Comparison of ENCODE assay signal across 11 mouse cellular contexts in genomic region chr17:77200671-77201070, GRCm38 (mm10).
"Had no signal": no experiment of that assay in that cellular context is flagged by ENCODE, and none has a peak within 500 bp of the region (broad histone marks: within the 10 kb centered on the region; RNA-seq: fewer than 3 reads in every experiment).

No protein-coding gene starts in this region.

- H3K4me1 ChIP-seq: liver, embryonic 13.5 days; lung, embryonic 15.5 days; midbrain, embryonic 12.5 days had no signal

- H3K27me3 ChIP-seq: liver, embryonic 13.5 days; lung, embryonic 15.5 days; midbrain, embryonic 12.5 days had no signal

- DNase-seq: kidney, adult 9 months; kidney, postnatal 36 days; liver; liver, embryonic 13.5 days; liver, postnatal 0 days; right cerebral cortex, postnatal 14 days; thymus, postnatal 4 days had no signal

- H3K36me3 ChIP-seq: liver, embryonic 13.5 days; lung, embryonic 15.5 days; midbrain, embryonic 12.5 days had no signal

- ATAC-seq: liver, postnatal 0 days; midbrain, embryonic 16.5 days had no signal

- H3K9ac ChIP-seq: liver, embryonic 13.5 days; liver, postnatal 0 days; lung, embryonic 15.5 days; midbrain, embryonic 12.5 days had no signal

- H3K4me2 ChIP-seq: liver, embryonic 13.5 days; lung, embryonic 15.5 days; midbrain, embryonic 12.5 days had no signal

- H3K27ac ChIP-seq: kidney, postnatal 0 days; liver, embryonic 13.5 days; lung, embryonic 15.5 days; midbrain, embryonic 12.5 days had no signal

- H3K4me3 ChIP-seq: liver, embryonic 13.5 days; lung, embryonic 15.5 days; midbrain, embryonic 12.5 days had no signal

- H3K9me3 ChIP-seq: liver, embryonic 13.5 days; lung, embryonic 15.5 days; midbrain, embryonic 12.5 days had no signal
